Mouse (Mus musculus) gastrocnemius, adult 8-10 months (tissue): ENCODE results near the gene Hyal1. TPM values are rescaled to one million over a fixed set of nuclear protein-coding genes. Genes with fewer than 3 reads are reported as not detected.

Source experiments
- DNase-seq, 2 experiments: peaks; one replicate each; pipeline ENCODE4 v3.0.0; 2022; ENCODE audit warnings: low spot score in 2 of 2
- total RNA-seq, 4 experiments: library from RNA; stranded (reverse); gene quantifications; 2 replicates each; pipeline ENCODE4 v1.2.4; 2022

Hyal1 gene
- total RNA-seq, 4 experiments from 2014 or later = 1.4 to 2.7 (median 1.9) TPM

DNA sequence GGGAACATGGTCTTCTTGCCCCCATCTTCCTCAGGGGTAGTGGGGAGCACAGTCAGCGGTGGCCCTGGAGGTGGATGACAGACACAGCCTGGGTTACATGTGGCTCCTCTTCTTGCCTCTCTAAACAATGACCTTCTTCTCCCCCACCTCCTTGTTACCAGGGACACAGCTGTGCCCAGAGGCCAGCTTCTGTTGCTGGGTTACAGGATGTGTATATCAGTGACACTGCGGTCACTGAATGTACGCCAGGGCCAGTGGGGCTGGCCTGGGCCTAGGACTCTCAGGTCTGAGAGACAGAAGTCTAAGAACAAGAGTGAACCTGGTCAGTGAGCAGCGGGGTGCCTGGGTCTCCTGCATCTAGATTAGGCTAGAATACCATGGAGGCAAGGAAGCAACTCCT lies 38.3 kb downstream of the Hyal1 start:
- no peak for DNase-seq

DNA sequence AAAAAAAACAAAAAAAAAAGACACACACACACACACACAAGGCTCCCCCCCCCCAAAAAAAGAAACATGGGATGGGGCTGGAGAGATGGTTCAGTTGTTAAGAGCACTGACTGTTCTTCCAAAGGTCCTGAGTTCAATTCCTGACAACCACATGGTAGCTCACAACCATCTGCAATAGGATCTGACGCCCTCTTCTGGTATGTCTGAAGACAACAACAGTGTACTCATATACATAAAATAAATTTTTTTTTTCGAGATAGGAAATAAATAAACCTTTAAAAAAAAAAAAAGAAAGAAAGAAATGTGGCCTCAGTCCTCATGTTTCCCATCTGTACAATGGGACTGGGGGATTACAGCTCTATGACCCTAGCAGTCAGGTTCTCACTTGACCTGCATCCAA lies 40.7 kb downstream of the Hyal1 start:
- no peak for DNase-seq

DNA sequence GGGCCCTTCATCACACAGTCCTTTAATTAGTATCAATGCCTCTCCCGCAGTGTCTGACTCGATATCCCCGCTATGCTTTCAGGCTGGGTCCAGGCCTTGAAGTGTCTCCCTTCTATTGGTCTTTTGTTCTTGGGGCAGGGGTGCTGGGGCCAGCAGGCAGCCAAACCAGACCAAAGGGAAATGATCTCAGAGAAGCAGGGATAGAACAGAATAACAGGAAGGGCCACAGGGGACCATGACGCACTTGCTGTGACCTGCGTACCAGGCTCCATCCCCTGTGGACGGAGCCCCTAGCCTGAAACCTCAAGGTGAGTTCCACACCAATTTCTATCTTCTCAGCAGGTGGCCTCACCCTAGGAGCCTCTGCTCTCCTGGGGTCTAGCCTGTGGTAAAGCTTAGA lies 41.4 kb downstream of the Hyal1 start:
- DNase-seq = no peak

DNA sequence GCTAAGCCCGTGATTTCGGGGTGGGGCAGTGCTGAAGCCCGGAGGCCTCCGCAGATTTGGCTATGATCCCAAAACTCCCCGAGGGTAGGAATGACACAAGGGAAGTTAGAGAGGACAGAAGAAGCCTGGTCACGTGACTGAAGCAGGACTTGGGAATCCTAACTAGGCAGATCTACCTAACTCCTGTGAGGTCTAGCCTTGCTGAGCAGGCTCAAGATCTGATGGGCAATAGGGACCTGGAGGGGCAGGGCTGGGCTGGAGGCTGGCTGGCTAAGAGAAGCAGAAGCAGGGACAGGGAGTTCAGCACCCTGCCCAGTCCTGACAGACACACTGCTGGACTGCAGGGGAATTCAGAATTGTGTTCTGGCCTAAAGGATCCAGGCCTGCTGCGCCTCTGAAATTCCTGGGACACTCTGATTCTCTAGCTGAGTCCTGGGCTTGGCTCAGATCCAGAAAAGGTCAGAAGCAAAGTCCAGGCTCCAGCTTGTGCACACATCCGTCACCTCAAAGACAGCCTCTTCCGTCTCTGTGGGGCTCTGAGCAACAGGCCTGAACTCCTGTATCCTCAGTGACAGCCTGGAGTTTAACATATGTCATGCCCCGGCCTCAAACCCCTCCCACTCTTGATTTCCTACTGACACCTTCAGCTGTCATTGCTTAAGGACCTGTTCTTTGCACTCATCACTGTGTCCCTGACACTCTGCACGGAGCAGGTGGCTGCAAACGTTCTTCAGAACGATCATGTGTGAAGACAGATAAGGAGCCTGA lies 42.2 kb downstream of the Hyal1 start:
- DNase-seq = no peak

DNA sequence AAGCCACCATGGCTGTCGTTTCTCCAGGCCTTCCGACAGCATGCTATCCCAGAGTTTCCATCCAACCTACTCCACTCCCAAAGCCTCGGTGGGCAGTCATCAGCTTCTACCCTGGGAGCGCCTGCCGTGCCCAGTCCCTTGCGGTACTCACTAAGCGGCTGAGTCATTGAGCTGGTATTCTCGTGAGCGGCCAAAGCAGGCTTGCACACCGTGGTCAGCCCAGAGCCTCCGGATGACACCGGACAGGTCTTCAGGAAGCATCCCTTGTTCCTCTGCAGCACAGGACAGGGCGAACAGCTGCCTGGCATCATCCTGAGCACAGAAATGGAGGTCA lies 42.8 kb downstream of the Hyal1 start:
- DNase-seq = no peak

DNA sequence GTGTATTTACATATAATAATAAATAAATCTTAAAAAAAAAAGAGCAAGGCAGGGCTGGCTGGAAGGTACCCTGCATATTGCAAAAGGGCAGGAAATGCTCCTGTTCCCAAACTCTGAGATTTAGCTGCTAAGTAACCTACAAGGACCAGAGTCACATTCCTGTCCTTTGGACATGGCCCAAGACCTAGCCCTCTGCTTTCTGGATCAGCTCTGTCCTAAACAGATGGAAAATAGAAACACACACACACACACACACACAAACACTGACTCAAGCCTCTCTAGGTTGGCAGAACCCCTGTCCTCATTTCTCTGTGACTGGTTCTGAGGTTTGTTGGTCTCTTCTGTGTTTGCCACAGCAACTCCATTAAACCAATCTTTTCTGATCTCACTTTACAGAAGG lies 44.2 kb downstream of the Hyal1 start:
- no peak for DNase-seq

DNA sequence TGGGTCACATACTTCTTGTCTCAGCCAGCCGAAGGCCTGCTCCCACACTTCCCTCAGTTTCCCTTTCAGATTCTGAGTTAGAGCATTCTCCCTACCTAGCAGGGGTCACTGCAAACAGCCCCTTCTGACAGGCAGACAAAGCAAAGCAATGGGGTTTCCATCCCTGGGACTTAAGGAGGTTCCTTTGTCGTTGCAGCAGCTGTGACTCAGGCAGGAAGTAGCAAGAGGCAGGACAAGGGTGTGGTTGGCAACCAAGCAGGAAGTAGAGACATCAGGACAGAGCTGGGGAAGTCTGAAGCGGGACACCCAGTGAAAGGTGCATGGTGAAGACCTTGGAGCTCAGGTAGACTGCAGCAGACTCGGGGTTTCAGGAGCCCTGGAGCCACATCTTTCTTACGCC lies 47.8 kb downstream of the Hyal1 start:
- DNase-seq = no peak

DNA sequence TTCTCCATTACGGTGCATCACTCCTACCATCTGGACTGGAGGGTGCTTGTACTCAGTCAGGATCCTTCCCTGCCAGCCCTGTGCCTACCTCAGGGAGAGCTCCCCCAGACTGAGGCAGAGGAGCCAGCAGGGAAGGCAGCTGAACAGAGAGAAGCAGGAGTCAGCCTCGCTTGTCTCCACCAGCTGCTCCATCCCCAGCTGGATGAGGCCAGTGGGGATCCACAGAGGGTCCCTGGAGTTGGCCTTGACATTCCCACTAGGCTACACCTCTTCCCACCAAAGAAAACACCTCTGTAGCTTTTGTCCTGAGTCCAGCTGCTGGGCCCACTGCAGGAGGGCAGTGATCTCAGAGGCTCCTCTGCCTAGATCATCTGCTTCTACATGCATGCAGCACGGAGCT lies 48.2 kb downstream of the Hyal1 start:
- no peak for DNase-seq

DNA sequence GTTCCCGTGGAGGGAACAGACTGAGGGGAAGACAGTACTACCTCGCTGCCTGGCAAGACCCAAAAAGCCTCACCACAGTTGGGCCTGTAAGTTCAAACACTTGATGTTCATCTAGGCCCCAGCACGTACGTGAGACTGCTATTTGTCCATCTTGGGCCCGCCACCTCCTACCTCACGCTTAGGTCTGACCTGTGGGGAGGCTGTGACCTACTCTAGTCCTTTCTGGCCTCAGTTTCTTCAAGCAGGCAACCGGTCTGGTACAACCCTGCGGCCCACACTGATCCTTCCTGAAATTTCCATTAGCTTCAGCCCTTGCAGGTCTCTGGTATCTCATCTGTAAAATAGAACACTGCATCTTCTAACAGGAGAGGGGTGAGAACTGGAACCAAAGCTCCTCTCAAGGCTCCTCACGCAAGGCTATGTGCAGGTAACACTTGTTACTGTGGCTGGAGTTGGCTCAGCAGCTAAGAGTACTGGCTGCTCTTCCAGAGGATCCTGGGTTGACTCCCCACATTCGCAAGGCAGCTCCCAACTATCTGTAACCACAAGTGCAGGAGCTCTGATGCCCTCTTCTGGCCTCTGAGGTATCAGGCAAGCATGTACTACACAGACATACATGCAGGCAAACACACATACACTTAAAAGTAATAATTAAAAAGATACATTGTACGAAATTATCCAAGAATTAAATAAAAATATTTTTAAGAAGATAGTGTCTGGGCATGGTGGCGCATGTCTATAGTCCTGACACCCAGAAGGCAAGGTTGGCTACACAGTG lies 48.8 kb downstream of the Hyal1 start:
- DNase-seq = no peak

DNA sequence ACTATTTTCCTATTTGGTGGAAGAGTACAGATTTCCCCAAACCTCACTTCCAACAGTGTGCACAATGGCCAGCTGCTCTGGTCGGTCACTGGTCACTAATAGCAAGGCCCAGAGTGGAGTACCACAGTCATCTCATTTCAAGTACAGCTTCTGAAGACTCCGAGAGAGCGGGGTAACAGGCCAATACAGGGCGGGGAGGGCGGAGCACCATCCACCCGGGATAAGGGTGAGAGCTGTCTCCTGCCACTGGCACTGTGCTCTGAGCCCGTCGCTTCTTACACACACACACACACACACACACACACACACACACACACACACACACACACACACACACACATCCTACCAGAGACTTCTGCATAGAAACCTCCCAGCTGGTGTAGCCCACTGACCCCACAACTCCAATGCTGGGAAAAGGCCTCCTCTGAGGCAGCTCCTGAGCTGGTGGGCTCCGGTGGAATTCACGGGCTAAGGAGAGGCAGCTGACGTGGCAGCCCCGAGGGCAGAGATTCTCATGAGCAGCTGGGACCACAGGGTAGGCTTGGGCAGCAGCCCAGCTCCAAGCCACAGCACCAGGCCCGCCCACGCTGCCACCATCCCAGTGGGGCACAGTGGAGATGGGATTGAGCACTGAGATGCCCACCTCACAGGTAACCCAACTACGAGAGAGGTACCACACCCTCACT lies 49.6 kb downstream of the Hyal1 start:
- DNase-seq = no peak

DNA sequence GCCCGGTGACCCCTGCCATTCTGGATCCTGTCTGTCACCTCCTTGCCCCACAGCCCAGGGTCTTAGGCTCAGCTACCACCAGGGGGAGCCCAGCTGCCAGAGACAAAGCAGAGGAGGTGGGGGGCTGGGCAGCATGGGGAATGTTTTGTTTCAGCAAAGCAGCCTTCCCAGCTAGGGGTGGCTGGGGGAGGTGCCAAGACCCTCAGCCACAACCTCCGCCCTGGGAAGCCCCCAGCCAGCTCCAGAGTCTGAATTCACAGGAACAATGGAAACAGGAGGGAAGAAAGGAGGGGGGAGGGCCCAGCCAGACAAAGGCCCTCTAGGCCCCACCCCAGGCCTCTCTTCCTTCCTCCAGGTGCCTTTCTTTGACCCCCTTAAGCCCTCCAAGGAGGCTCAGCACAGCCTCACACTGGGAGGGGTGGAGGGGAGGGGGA lies 50.1 kb downstream of the Hyal1 start:
- peak; percentile 62 to 70 for DNase-seq

DNA sequence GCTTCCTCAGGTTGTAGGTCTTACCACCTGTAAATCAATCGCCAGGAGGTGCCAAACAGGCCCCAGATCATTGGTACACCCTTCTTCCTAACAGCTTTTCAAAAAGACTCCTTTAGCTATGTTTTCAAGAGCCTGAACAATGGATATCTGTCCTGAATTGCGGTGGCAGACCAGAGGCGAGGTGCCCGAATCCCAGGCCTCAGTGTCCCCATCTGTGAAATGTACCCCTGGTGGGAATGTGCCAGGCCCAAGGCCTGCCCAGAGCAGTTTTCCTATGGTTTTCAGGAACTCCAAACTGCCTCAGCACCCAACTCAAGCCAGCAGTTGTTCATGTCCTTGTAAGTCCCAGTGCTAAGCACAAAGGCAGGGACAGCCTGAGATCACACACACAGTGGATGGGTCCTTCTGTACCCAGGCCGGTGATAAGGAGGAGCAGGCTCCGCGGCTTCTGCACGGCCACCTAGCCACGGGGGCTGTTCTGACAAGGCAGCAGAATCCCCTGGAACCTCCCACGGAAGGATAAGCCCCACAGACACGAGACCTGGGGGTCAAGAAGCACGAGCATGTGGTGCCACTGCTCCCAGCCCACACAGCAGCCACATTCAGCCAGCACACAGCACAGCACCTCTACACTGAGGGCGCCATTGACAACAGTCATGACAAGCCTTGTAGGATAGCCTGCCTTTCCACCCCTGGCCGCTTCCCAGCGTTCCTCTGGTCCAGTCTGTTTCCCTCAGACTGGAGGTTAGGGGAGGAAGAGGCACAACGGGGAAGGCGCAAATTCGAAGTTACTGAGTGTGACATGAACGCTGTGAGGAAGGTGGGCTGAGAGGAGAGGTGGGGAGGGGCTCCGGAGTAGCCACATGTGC lies 50.9 kb downstream of the Hyal1 start:
- no peak for DNase-seq

DNA sequence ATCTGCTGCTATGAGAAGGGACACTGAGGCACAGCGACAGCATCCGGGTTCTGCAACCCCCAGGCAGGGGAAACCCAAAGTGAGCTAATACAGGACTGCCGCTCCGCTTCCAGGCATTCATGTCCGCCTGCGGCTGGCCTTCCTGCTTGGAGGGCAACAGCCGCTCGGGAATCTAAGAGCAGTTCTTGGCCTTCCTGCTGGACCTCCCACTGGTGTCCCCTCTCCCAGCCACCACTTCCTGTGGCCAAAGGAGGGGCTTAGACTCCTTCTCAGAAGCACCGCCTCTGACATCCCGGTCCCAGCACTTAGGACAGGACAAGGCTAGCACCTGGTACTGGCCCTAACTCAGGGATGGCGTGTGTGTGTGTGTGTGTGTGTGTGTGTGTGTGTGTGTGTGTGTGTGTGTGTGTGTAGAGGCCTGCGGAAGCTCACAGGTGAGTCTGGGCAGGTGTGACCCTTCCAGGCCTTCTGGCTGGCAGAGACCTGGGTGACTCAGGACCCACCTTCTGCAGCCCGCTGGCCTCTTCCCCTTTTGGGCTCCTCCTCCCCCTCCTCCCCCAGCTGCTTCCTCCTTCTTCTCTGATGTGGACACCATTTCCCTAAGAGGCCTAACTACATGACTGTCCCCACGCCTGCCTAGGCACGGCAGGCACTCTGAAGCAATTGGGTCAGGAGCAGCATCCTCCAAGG lies 52.1 kb downstream of the Hyal1 start:
- no peak for DNase-seq

DNA sequence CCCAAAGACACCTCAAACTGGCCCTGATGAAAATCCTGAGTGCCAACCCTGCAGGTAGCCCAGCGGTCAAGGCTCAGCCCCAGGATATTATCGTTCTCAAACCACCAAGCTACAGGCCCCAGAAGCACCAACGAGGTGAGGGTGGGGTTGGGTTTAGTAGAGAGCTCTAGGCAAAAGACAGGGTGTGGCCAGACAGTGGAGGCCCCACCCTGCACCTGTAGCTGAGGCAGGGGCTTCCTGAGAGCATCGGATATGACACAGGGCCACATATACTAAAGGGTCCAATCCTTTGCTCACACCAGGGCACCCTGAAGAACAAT lies 52.6 kb downstream of the Hyal1 start:
- DNase-seq = no peak

DNA sequence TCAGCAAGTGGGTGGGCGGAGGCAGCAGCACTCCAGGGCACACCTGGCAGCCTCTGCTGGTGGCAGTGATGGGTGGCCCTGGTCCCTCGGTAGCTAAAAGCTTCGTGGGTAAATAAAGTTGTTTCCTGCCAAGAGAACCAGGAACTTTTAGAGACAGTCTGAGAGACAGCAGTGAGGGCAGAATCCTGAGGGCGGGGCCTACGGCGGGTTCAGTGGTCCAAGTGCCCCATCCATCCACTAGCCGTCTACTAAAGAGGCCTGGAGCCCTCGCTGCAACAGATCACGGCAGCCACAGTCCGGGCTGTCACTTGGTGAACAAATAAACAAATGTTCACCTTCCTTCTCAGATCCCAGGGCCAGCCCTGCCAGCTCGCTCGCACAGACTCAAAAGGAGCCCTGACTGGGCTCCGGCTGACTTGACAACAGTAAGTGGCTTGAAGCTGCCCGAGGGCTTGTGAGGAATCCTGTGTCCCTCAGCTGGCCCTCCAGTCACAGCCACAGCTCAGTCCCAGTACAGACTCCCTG lies 53.2 kb downstream of the Hyal1 start:
- no peak for DNase-seq

DNA sequence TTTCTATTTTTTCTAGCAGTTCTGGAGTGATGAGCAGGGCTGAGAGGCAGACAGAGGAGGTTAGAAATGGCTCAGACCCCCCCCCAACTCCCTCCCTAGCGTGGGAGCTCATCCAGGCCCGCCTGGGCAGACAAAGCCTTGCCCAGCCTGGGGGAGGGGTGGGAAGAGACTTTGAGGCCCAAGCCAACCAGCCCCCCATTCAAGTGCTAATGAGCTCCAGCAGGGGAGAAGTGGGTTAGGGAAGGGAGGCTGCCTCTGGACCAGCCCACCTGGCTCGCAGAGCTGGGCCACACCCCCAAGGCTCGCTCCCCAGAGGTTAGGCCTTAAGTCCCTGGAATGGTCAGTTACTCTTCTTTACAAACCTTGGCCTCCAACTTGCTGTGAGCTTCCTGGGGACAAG lies 53.8 kb downstream of the Hyal1 start:
- DNase-seq = no peak

Other genes starting within 250 kb of the Hyal1 start
- 10 to 100 TPM in 3 of 4 experiments, 1 to 10 TPM in 1; 9.6 to 16.3 (median 11.7) TPM for gene Hemk1, start 238.6 kb upstream of the Hyal1 start, total RNA-seq
- 10 to 100 TPM; 29.0 to 53.2 (median 38.4) TPM for gene 6430571L13Rik, start 236.3 kb upstream of the Hyal1 start, total RNA-seq
- under 1 TPM; 0.15 to 0.65 (median 0.41) TPM for gene Cacna2d2, start 177.3 kb upstream of the Hyal1 start, total RNA-seq
- gene Tmem115, start 43.0 kb upstream of the Hyal1 start, total RNA-seq = 10 to 100 TPM; 15.4 to 19.0 (median 16.6) TPM
- 1 to 10 TPM; 3.5 to 4.9 (median 4.2) TPM for gene Cyb561d2, start 34.7 kb upstream of the Hyal1 start, total RNA-seq
- gene Nprl2, start 34.7 kb upstream of the Hyal1 start, total RNA-seq = 10 to 100 TPM; 10.4 to 13.4 (median 11.0) TPM
- gene Zmynd10, start 29.6 kb upstream of the Hyal1 start, total RNA-seq = under 1 TPM in 1 of 4 experiments, not detected in 3; 0.22 TPM
- gene Rassf1, start 25.4 kb upstream of the Hyal1 start, total RNA-seq = 10 to 100 TPM in 3 of 4 experiments, 1 to 10 TPM in 1; 9.3 to 14.4 (median 11.9) TPM
- 10 to 100 TPM; 44.6 to 54.5 (median 46.9) TPM for gene Tusc2, start 13.7 kb upstream of the Hyal1 start, total RNA-seq
- gene Hyal2, start 9.0 kb upstream of the Hyal1 start, total RNA-seq = 10 to 100 TPM; 12.7 to 18.6 (median 16.7) TPM
- gene Naa80, start 2.0 kb downstream of the Hyal1 start, total RNA-seq = 10 to 100 TPM; 12.1 to 16.8 (median 15.5) TPM
- gene Hyal3, start 3.9 kb downstream of the Hyal1 start, total RNA-seq = under 1 TPM in 2 of 4 experiments, not detected in 2; 0.24 to 0.56 TPM
- 10 to 100 TPM; 51.3 to 56.2 (median 54.0) TPM for gene Ifrd2, start 10.7 kb downstream of the Hyal1 start, total RNA-seq
- gene Sema3b, start 32.3 kb downstream of the Hyal1 start, total RNA-seq = 10 to 100 TPM in 2 of 4 experiments, 1 to 10 TPM in 2; 8.7 to 12.4 (median 10.1) TPM
- gene Gnai2, start 58.4 kb downstream of the Hyal1 start, total RNA-seq = 10 to 100 TPM; 62.4 to 78.5 (median 71.2) TPM
- 10 to 100 TPM; 37.4 to 49.3 (median 45.9) TPM for gene Slc38a3, start 92.6 kb downstream of the Hyal1 start, total RNA-seq
- gene Gnat1, start 102.8 kb downstream of the Hyal1 start, total RNA-seq = not detected
- 1 to 10 TPM; 3.3 to 4.6 (median 4.3) TPM for gene Sema3f, start 133.5 kb downstream of the Hyal1 start, total RNA-seq
- gene Rbm5, start 194.1 kb downstream of the Hyal1 start, total RNA-seq = 10 to 100 TPM; 21.0 to 34.8 (median 26.8) TPM